Mouse (Mus musculus) right cerebral cortex, postnatal 14 days (tissue): ENCODE data around the gene Tmem222.

ENCODE experiments used
- DNase-seq: peaks from one replicate; pipeline ENCODE4 v3.0.0; 2022

Tmem222 gene

GRCm38 (mm10) chr4:133277104-133278026 lies at the start of gene Tmem222:
Tmem222 (minus strand) TSS chr4:133277792.
- peak; percentile 93 for DNase-seq

- no peak for DNase-seq
Measured at GRCm38 (mm10) chr4:133319667-133320066, 42.1 kb upstream of the Tmem222 start.

GRCm38 (mm10) chr4:133315991-133316390 lies 38.4 kb upstream of the Tmem222 start:
- DNase-seq = no peak

GRCm38 (mm10) chr4:133314896-133315295 lies 37.3 kb upstream of the Tmem222 start:
- no peak for DNase-seq

- DNase-seq = peak; percentile 89
Measured at GRCm38 (mm10) chr4:133309948-133310347, 32.4 kb upstream of the Tmem222 start.

GRCm38 (mm10) chr4:133307331-133307730 lies 29.7 kb upstream of the Tmem222 start:
- DNase-seq = peak; percentile 53

GRCm38 (mm10) chr4:133305825-133306224 lies 28.2 kb upstream of the Tmem222 start:
- no peak for DNase-seq

- DNase-seq = no peak
Measured at GRCm38 (mm10) chr4:133304770-133305169, 27.2 kb upstream of the Tmem222 start.

GRCm38 (mm10) chr4:133302668-133303067 lies 25.1 kb upstream of the Tmem222 start:
- no peak for DNase-seq

- peak; percentile 82 for DNase-seq
Measured at GRCm38 (mm10) chr4:133301802-133302201, 24.2 kb upstream of the Tmem222 start.

- DNase-seq = no peak
Measured at GRCm38 (mm10) chr4:133300421-133300820, 22.8 kb upstream of the Tmem222 start.

- DNase-seq = peak; percentile 66
Measured at GRCm38 (mm10) chr4:133299701-133300100, 22.1 kb upstream of the Tmem222 start.

- DNase-seq = peak; percentile 67
Measured at GRCm38 (mm10) chr4:133298516-133299365, 21.1 kb upstream of the Tmem222 start.

GRCm38 (mm10) chr4:133297801-133298238 lies 20.2 kb upstream of the Tmem222 start:
- DNase-seq = peak; percentile 94

- no peak for DNase-seq
Measured at GRCm38 (mm10) chr4:133297360-133297759, 19.8 kb upstream of the Tmem222 start.

GRCm38 (mm10) chr4:133294084-133294483 lies 16.5 kb upstream of the Tmem222 start:
- no peak for DNase-seq

- DNase-seq = no peak
Measured at GRCm38 (mm10) chr4:133292901-133293843, 15.6 kb upstream of the Tmem222 start.

GRCm38 (mm10) chr4:133292405-133292804 lies 14.8 kb upstream of the Tmem222 start:
- DNase-seq = no peak

GRCm38 (mm10) chr4:133291255-133291654 lies 13.7 kb upstream of the Tmem222 start:
- no peak for DNase-seq

- DNase-seq = no peak
Measured at GRCm38 (mm10) chr4:133286476-133287077, 9.0 kb upstream of the Tmem222 start.

- DNase-seq = no peak
Measured at GRCm38 (mm10) chr4:133285950-133286349, 8.4 kb upstream of the Tmem222 start.

- no peak for DNase-seq
Measured at GRCm38 (mm10) chr4:133285299-133285698, 7.7 kb upstream of the Tmem222 start.
